Mouse (Mus musculus) layer of hippocampus, adult 18-20 months (tissue): ENCODE data around the gene Fbxw21. TPM values are rescaled to one million over a fixed set of nuclear protein-coding genes. Genes with fewer than 3 reads are reported as not detected.
"Not testable (repeated sequence)": the region's sequence is repeated elsewhere in the genome, so short reads cannot be mapped to it uniquely, and the experiment has no call there.

Source experiments
- DNase-seq, 2 experiments: peaks; one replicate each; pipeline ENCODE4 v3.0.0; 2022; ENCODE audit warnings: low spot score in 2 of 2
- long read RNA-seq: library from polyadenylated mRNA; stranded (forward); transcript quantifications from one replicate; pipeline ENCODE4 v2.0.0, GENCODE M21; 2021
- total RNA-seq, 2 experiments: library from RNA; stranded (reverse); gene quantifications; 2 replicates each; pipeline ENCODE4 v1.2.3; 2021

Fbxw21 gene
- not detected for total RNA-seq
- long read RNA-seq, result 0 reads

- DNase-seq, result no peak
Observed at GRCm38 (mm10) chr9:109161941-109162340, at the start of gene Fbxw21. Fbxw21 (minus strand) TSS chr9:109162041.

GRCm38 (mm10) chr9:109201347-109201746 lies 39.5 kb upstream of the Fbxw21 start:
- DNase-seq, result peak in 1 of 2 experiments; percentile 5

- no peak for DNase-seq
Observed at GRCm38 (mm10) chr9:109200349-109200748, 38.5 kb upstream of the Fbxw21 start.

DNA sequence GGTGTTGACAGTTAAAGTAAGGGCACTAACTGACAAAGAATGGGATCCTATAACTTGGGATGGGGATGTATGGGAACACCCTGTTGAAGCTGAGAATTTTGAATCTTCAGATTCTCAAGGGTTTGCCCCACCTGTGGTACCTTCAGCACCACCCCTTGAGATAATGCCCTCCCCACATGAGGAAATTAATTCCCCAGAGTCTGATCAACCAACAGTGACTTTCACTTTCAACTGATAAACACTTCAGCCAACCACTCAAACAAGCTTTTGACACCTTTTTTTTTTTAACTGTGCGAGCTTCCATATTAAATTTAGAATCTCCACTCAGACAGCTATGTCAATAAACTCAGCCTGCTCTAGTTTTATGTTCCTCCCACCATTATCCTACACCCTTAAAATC lies 37.5 kb upstream of the Fbxw21 start:
- DNase-seq, result no peak

DNA sequence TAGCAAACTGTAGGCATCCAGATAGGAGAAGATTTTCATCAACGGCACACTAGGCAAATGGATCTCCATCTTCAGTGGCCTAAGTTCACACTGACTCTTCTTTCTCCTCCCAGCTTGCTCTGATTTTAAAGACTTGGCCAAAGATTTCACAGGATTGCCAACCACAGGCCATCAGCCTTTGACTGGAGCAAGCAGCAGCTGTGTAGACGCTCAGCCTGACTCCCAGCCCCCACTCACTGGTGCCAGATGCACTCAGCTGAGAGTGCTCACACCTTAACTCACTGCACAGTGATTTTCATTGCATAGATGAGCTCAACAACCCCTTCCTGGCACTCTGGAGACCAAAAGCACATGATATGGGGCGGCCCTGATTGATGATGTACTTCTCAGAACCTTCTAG lies 34.0 kb upstream of the Fbxw21 start, which contains the start of gene Fbxw13:
Gene Fbxw13 (minus strand): TSS at position 101 of the 400 bp plus-strand sequence.
- DNase-seq, result not testable (repeated sequence)

DNA sequence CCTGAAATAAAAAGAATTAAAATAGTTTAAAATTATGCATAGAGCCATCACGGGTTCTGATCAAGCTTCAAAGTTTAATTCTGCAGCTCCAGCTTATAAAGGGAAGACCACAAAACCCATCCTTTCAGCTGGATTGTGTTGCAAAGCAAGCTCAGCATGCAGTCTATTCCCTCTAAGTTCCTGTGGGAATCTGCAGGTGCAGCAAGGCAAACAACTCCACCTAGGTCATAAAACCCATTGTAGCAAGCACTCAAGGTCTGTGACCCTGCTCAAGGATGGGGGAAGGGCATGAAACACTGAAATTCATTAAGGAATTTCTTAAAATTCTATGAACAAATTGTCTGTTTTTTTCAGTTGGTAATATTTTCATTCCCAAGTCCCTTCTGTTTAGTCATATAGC lies 15.4 kb upstream of the Fbxw21 start:
- DNase-seq, result no peak

DNA sequence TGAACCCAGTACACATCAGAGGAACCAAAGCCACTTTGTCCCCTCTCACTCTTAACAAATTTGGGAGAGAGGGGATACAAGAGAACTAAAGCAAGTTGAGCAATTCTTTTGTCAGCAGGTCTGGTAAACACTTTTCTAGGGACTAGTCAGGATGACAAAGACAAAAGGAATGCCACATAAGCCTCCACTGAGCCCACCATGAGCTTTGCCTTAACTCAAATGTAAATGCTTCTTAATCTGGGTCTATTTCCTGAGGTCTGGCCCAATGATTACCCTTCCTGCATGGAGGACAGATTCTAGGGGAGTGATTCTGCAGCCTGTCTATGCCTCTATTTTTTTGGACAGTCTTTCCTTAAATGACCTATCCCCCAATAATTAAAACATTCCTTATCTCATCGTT lies 14.5 kb upstream of the Fbxw21 start:
- DNase-seq, result no peak

DNA sequence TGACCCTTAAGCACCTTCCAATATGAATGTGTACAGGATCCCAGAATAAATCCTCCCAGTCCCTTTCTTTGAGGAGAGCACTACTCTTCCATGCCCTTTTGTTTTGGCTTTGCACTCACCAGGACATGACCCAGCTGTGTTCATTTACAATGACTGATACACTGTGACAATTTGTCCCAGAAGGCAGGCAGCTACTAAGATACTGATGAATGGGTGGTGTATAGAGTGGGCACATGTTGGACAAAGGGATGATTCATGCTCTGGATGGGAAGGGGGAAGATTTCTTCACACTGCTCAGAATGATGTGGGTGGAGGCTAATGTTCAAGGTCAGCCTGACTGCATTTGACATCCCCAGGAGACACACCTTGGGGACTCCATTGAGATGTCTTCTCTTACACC lies 5.5 kb upstream of the Fbxw21 start:
- no peak for DNase-seq

GRCm38 (mm10) chr9:109140414-109140813 lies 21.4 kb downstream of the Fbxw21 start:
- DNase-seq, result not testable (repeated sequence)

DNA sequence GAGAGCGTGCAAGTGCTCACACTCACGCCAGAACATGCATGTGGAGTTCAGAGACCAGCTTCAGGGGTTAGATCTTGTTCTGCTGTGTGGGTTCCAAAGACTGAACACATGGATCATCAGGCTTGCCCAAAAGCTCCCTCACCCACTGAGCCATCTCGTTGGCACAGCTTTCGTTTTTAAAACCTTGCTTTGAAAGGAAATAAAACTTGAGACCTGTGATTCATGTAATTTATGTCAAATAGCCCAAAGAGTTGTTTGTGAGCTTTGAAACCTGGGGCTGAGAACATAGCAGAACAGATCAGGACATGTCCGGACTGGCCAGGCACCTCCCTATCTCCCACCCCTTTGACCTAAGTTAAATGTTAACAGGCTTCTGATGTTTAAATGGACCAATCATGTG lies 31.8 kb downstream of the Fbxw21 start:
- DNase-seq, result no peak

DNA sequence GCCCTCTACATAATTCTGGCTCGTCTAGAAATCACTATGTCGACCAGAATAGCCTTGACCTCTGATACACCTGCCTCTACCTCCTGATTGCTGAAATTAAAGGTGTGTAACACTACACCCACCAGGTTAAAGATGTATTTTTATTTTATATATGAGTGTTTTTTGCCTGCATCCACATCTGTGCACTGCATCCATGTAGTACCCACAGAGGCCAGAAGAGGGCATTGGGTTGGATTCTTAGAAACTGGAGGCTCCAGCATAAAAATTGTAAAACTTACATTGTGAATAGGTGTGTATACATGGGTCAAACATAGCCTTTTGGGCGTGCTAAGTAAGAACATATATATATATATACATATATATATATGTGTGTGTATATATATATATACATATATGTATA lies 33.6 kb downstream of the Fbxw21 start:
- peak in 1 of 2 experiments; percentile 48 for DNase-seq

DNA sequence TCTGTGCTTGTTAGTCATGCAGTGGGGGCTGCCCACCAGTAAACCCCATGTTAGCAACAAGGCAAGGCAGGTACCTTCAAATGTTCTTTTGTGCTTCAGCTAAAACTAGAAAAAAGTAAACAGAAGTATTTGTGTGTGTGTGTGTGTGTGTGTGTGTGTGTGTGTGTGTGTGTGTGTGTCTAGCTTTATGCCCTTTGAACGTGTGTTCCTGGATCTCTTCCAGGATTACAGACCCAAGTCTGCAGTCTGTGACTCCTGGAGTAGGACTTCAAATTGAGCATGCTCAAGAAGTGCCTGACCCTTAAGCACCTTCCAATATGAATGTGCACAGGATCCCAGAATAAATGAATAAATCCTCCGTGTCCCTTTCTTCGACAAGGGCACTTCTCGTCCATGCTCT lies 34.8 kb downstream of the Fbxw21 start:
- no peak for DNase-seq

GRCm38 (mm10) chr9:109125481-109125880 lies 36.4 kb downstream of the Fbxw21 start:
- DNase-seq, result no peak

GRCm38 (mm10) chr9:109125043-109125442 lies 36.8 kb downstream of the Fbxw21 start:
- DNase-seq, result no peak

DNA sequence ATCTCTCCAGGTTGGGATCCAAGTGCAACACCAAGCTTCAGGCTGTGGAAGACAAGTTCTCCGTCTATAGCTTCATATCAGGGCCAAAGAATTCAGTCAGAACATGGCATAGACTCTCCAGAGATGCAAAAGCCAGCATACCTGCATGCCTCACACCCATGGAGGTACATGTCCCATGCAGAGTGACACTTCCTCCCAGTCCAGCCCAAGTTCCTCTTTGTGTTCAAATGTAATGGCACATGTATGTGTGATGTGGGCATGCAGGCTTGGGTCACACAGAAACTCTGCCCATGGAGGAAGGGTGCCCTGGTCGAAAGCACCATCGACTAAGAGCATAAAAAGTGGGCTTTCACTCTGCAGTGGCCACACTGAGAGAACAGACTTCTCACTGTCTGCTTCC lies 37.7 kb downstream of the Fbxw21 start:
- no peak for DNase-seq

DNA sequence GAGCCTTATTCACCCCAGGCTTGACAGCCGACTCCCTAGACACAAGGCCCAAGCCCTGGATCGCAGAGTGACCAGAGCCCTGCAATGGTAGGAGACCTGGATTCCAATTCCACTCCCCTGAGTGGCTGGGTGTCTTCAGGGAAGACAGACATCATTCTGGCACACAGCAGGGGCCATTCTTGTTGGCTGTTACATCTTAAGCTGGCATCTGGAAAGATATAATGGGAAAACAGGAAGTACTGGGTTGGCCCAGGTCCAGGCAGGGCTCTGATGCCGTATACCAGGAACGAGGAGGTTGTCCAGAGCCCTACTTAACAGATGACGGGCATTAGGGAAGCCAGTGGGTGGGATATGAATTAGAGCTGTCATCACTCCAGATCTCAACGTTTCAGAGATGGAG lies 38.6 kb downstream of the Fbxw21 start:
- no peak for DNase-seq

DNA sequence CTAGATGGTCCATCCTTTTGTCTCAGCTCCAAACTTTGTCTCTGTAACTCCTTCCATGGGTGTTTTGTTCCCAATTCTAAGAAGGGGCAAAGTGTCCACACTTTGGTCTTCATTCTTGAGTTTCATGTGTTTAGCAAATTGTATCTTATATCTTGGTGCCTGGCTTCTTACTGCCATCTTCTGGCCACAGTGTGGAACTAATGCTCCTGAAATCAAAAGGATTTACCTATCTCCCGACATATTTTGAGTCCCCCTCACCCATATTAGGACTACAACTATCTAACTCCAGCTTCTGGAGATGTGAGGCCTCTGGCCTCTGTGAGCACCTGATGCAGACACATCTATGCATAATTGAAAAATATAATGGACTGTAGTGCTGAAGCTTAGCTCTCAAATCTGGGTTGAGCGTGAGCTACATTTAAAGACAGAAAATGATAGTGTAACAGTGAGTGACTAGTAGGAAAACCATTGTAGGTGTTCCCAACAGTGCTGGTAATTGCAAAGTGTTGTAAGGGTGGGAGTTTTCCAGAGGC lies 39.2 kb downstream of the Fbxw21 start:
- DNase-seq, result peak in 1 of 2 experiments; percentile 65

DNA sequence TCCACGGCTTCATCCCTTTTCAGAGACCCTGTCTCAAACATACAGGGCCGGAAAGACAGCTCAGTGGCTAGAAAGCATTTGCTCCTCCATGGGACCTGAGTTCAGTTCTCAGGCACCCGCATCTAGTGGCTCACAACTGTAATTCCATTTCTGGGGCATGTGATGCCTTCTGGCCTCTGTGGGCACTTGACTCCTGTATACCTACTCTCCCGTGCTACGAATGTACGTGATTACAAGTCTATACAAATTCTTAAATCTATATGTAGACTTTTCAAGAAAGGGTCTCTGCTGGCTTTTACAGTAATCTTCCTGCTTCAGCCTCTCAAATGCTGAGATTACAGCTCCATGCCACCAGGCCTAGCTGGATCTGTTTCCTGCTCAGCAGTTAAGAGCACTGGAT lies 40.9 kb downstream of the Fbxw21 start:
- no peak for DNase-seq

- DNase-seq, result no peak
Observed at GRCm38 (mm10) chr9:109119571-109119970, 42.3 kb downstream of the Fbxw21 start.

DNA sequence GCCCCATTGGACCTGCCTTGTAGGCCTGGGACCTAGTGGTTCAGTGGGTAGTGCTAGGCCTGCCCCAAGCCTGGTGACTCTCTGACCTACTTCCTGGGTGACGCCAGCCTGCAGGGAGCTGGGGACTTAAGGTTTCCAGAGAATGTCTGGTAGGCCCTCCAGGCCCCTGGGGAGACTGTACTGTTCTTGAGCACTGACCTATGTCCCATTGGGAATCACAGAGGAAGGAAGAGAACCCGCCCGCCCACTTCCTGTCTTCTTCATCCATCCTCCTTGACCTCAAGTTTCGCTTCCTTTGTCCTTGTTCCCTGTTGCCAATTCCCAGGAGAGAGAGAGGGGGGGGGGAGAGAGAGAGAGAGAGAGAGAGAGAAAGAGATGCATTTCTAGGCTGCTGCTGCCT lies 43.7 kb downstream of the Fbxw21 start:
- no peak for DNase-seq

DNA sequence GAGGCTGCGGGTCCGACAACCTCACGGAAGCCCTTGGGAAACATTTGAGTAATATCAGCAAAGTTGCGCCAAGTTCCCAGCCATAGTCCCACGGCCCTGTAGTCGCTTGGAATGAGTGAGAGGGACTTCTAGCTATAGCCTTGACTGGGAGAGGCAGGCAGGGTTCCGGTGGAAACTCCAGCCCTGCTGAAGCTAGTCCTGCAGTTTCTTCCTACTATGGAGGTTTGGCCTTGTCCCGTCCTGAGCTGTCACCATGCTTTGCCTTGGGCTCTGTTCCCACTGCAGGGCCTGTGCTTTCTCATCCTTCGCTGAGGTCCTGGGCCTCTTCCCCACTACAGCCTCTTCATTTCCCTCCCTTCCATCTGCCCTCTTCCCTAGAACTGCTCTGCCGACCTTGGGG lies 45.6 kb downstream of the Fbxw21 start:
- no peak for DNase-seq

GRCm38 (mm10) chr9:109114871-109115270 lies 47.0 kb downstream of the Fbxw21 start:
- DNase-seq, result no peak

DNA sequence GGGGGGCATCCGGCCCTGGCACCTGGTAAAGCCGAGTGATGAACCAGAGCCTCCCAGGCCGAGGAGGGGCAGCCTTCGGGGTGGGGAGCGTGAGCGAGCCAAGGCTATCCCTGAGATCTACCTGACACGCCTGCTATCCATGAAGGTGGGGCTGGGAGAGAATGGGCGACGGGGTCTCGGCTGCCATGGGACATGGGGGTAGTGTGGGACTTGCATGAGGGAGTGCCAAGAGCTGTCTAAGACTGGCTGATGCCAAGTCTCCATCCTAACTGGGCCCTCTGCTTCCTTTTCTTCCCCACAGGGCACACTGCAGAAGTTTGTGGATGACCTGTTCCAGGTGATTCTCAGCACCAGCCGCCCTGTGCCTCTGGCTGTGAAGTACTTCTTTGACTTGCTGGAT lies 47.6 kb downstream of the Fbxw21 start:
- no peak for DNase-seq

DNA sequence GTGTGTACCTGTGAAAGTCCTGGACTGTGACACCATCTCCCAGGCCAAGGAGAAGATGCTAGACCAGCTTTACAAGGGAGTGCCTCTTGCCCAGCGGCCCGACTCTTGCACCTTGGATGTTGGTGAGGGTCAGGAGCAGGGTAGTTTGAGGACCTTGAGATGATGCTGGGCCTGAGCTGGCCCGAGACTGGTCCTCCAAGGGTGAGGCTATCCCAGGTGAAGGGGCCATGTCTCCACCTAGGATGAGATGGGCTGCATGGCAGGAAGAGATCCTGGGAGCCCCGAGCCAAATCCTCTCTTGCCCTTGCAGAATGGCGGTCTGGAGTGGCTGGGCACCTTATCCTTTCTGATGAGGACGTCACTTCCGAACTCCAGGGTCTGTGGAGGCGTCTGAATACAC lies 48.5 kb downstream of the Fbxw21 start:
- no peak for DNase-seq
